Mouse (Mus musculus) heart, embryonic 13.5 days (tissue): Measurements from ENCODE around the gene 6030468B19Rik. TPM values are rescaled to one million over a fixed set of nuclear protein-coding genes. Genes with fewer than 3 reads are reported as not detected.
"Not testable (repeated sequence)": the region's sequence is repeated elsewhere in the genome, so short reads cannot be mapped to it uniquely, and the experiment has no call there.

Experiments used
- ATAC-seq: fragments of 200-750 bp; cut with Nextera tagmentation; 2 replicates; pipeline ENCODE4 v1.8.0; 2017; ENCODE audit warnings: moderate TSS enrichment; ENCODE audit not compliant: insufficient number of reproducible peaks, low FRiP score, low TSS enrichment; ENCODE audit errors: extremely low read depth
- H3K27ac ChIP-seq: fragments of 300-500 bp; sonication (generic); replicated peaks from 2 replicates; pipeline ENCODE4 v1.5.1; 2015; ENCODE audit warnings: moderate library complexity, mild to moderate bottlenecking, inconsistent platforms
- H3K27me3 ChIP-seq: fragments of 300-500 bp; sonication (generic); replicated peaks from 2 replicates; pipeline ENCODE4 v1.6.1; 2015; ENCODE audit warnings: mild to moderate bottlenecking, inconsistent platforms
- H3K36me3 ChIP-seq: fragments of 300-500 bp; sonication (generic); 2 replicates; pipeline ENCODE4 v1.6.1; 2015; ENCODE audit warnings: mild to moderate bottlenecking, inconsistent platforms
- H3K4me1 ChIP-seq: fragments of 300-500 bp; sonication (generic); 2 replicates; pipeline ENCODE4 v1.6.1; 2015; ENCODE audit warnings: inconsistent platforms
- H3K4me2 ChIP-seq: fragments of 300-500 bp; sonication (generic); 2 replicates; pipeline ENCODE4 v1.6.1; 2015; ENCODE audit warnings: inconsistent platforms, mild to moderate bottlenecking, moderate library complexity
- H3K4me3 ChIP-seq: fragments of 300-500 bp; sonication (generic); 2 replicates; pipeline ENCODE4 v1.5.1; 2015; ENCODE audit warnings: moderate library complexity, mild to moderate bottlenecking, inconsistent platforms
- H3K9ac ChIP-seq: fragments of 300-500 bp; sonication (generic); 2 replicates; pipeline ENCODE4 v1.6.1; 2015; ENCODE audit warnings: inconsistent platforms, mild to moderate bottlenecking, moderate library complexity
- H3K9me3 ChIP-seq: fragments of 300-500 bp; sonication (generic); 2 replicates; pipeline ENCODE4 v1.6.1; 2016; ENCODE audit warnings: inconsistent platforms
- WGBS: fragments of 180-500 bp; shearing (Covaris S2); methylation state at CpG from one replicate; pipeline ENCODE4 v1.1.7; 2015; ENCODE audit warnings: mixed read lengths; 5-methylcytosine and 5-hydroxymethylcytosine counted together
- polyA plus RNA-seq: library from polyadenylated mRNA; unstranded; fragments of >200 nt; fragmentation: Nextera tagmentation; extraction: Ambion mirVana; gene quantifications from 2 replicates; pipeline ENCODE4 v1.2.1, GENCODE M21; 2015

Gene 6030468B19Rik
- polyA plus RNA-seq, 1 experiment from 2014 or later = 1.3 TPM

- peak overlapping the region; percentile 62 for H3K4me3 ChIP-seq
- no peaks in the 10 kb centered on the region for H3K9me3 ChIP-seq
- H3K4me2 ChIP-seq = peak overlapping the region; percentile 100
- ATAC-seq = peak; percentile 33
- peaks cover 14% of the 10 kb centered on the region; the same call in 1 of the 2 replicates for H3K27me3 ChIP-seq
- H3K27ac ChIP-seq = peak overlapping the region; percentile 97
- peak overlapping the region; percentile 89 for H3K9ac ChIP-seq
- WGBS = 2% methylated on average over 38 of the region's 38 CpGs
- peaks cover 66% of the 10 kb centered on the region for H3K4me1 ChIP-seq
- peaks cover 35% of the 10 kb centered on the region for H3K36me3 ChIP-seq
These were observed 17.8 kb upstream of the 6030468B19Rik start for GRCm38 (mm10) chr11:117779434-117780198.

- H3K27ac ChIP-seq = peak overlapping the region; percentile 97
- no peaks in the 10 kb centered on the region for H3K9me3 ChIP-seq
- peaks cover 14% of the 10 kb centered on the region; the same call in 1 of the 2 replicates for H3K27me3 ChIP-seq
- peak overlapping the region; percentile 100 for H3K4me2 ChIP-seq
- WGBS = 2% methylated on average over 17 of the region's 17 CpGs
- no peak; the same call in 1 of the 2 replicates for ATAC-seq
- H3K4me1 ChIP-seq = peaks cover 66% of the 10 kb centered on the region
- peaks cover 30% of the 10 kb centered on the region for H3K36me3 ChIP-seq
- peak overlapping the region; percentile 62 for H3K4me3 ChIP-seq
- peak overlapping the region; percentile 89 for H3K9ac ChIP-seq
These were observed 17.3 kb upstream of the 6030468B19Rik start for GRCm38 (mm10) chr11:117780199-117780515.

GRCm38 (mm10) chr11:117780582-117781111, 16.8 kb upstream of the 6030468B19Rik start:
- Histone ChIP-seq H3K4me1 (peaks cover 66% of the 10 kb centered on the region), H3K36me3 (peaks cover 25% of the 10 kb centered on the region), H3K4me3 (peak overlapping the region; percentile 62), H3K9me3 (no peaks in the 10 kb centered on the region), H3K27me3 (peaks cover 17% of the 10 kb centered on the region; the same call in 1 of the 2 replicates), H3K4me2 (peak overlapping the region; percentile 100), H3K27ac (peak overlapping the region; percentile 97), H3K9ac (peak overlapping the region; percentile 89)
- WGBS = under 1% methylated on average over 19 of the region's 19 CpGs
- peak; percentile 64 for ATAC-seq

GRCm38 (mm10) chr11:117781199-117781821, 16.1 kb upstream of the 6030468B19Rik start:
- peak overlapping the region; percentile 100 for H3K4me2 ChIP-seq
- H3K4me3 ChIP-seq = peak overlapping the region; percentile 62
- H3K9me3 ChIP-seq = no peaks in the 10 kb centered on the region
- H3K27me3 ChIP-seq = peaks cover 17% of the 10 kb centered on the region; the same call in 1 of the 2 replicates
- H3K9ac ChIP-seq = peak overlapping the region; percentile 89
- peak overlapping the region; percentile 97 for H3K27ac ChIP-seq
- peaks cover 18% of the 10 kb centered on the region for H3K36me3 ChIP-seq
- ATAC-seq = peak; percentile 11; the same call in 1 of the 2 replicates
- peaks cover 66% of the 10 kb centered on the region for H3K4me1 ChIP-seq
- 16% methylated on average over 18 of the region's 18 CpGs for WGBS

- peak within 1 kb of the TSS; percentile 97 for H3K27ac ChIP-seq
- peak; percentile 3; the same call in 1 of the 2 replicates for ATAC-seq
- 25% methylated on average over 24 of the region's 24 CpGs for whole genome bisulfite sequencing
- peaks cover 66% of the 10 kb centered on the region for H3K4me1 ChIP-seq
- no peaks in the 10 kb centered on the region for H3K9me3 ChIP-seq
- peak within 1 kb of the TSS; percentile 100 for H3K4me2 ChIP-seq
- peaks cover 17% of the 10 kb centered on the region; the same call in 1 of the 2 replicates for H3K27me3 ChIP-seq
- peaks cover 11% of the 10 kb centered on the region for H3K36me3 ChIP-seq
- H3K9ac ChIP-seq = peak within 1 kb of the TSS; percentile 89
- peak within 1 kb of the TSS; percentile 62 for H3K4me3 ChIP-seq
These were observed 15.3 kb upstream of the 6030468B19Rik start, which contains the start of the genes Tmc8 and Tmc6 for GRCm38 (mm10) chr11:117781993-117782704. Tmc8 (plus strand) TSS chr11:117782076. Tmc6 (minus strand) TSS chr11:117782198.

- peak overlapping the region; percentile 97 for H3K27ac ChIP-seq
- H3K4me3 ChIP-seq = peak overlapping the region; percentile 62
- no peak for ATAC-seq
- no peaks in the 10 kb centered on the region for H3K9me3 ChIP-seq
- peak overlapping the region; percentile 100 for H3K4me2 ChIP-seq
- H3K36me3 ChIP-seq = peaks cover 5% of the 10 kb centered on the region
- peaks cover 17% of the 10 kb centered on the region; the same call in 1 of the 2 replicates for H3K27me3 ChIP-seq
- 44% methylated on average over 9 of the region's 9 CpGs for WGBS
- peak overlapping the region; percentile 89 for H3K9ac ChIP-seq
- H3K4me1 ChIP-seq = peaks cover 62% of the 10 kb centered on the region
These were observed 14.8 kb upstream of the 6030468B19Rik start for GRCm38 (mm10) chr11:117782705-117783034.

- H3K9me3 ChIP-seq = no peaks in the 10 kb centered on the region
- no peak for ATAC-seq
- peaks cover 1% of the 10 kb centered on the region for H3K36me3 ChIP-seq
- peaks cover 17% of the 10 kb centered on the region; the same call in 1 of the 2 replicates for H3K27me3 ChIP-seq
- H3K4me2 ChIP-seq = peak overlapping the region; percentile 100
- peak overlapping the region; percentile 97 for H3K27ac ChIP-seq
- WGBS = 3% methylated on average over 31 of the region's 31 CpGs
- peaks cover 58% of the 10 kb centered on the region for H3K4me1 ChIP-seq
- H3K9ac ChIP-seq = peak overlapping the region; percentile 89
- peak overlapping the region; percentile 62 for H3K4me3 ChIP-seq
These were observed 14.4 kb upstream of the 6030468B19Rik start for GRCm38 (mm10) chr11:117783089-117783488.

GRCm38 (mm10) chr11:117783683-117784309, 13.7 kb upstream of the 6030468B19Rik start:
- ATAC-seq = no peak
- Histone ChIP-seq H3K9me3 (no peaks in the 10 kb centered on the region), H3K27ac (peak overlapping the region; percentile 97; the same call in 1 of the 2 replicates), H3K9ac (peak overlapping the region; percentile 89), H3K4me3 (peak overlapping the region; percentile 62), H3K4me1 (peaks cover 51% of the 10 kb centered on the region), H3K36me3 (no peaks in the 10 kb centered on the region), H3K4me2 (peak overlapping the region; percentile 100), H3K27me3 (peaks cover 17% of the 10 kb centered on the region; the same call in 1 of the 2 replicates)
- 40% methylated on average over 10 of the region's 10 CpGs for WGBS

- H3K9me3 ChIP-seq = no peaks in the 10 kb centered on the region
- peaks cover 21% of the 10 kb centered on the region for H3K27me3 ChIP-seq
- ATAC-seq = no peak
- no peak overlapping the region for H3K4me2 ChIP-seq
- no peak overlapping the region for H3K9ac ChIP-seq
- WGBS = 14% methylated on average over 10 of the region's 10 CpGs
- no peak overlapping the region for H3K4me3 ChIP-seq
- H3K27ac ChIP-seq = no peak overlapping the region
- H3K4me1 ChIP-seq = peaks cover 36% of the 10 kb centered on the region
- no peaks in the 10 kb centered on the region for H3K36me3 ChIP-seq
These were observed 11.2 kb upstream of the 6030468B19Rik start for GRCm38 (mm10) chr11:117786294-117786693.

GRCm38 (mm10) chr11:117788481-117788880, 9.0 kb upstream of the 6030468B19Rik start:
- H3K27ac ChIP-seq, H3K9ac ChIP-seq, H3K9me3 ChIP-seq, H3K4me2 ChIP-seq, H3K4me3 ChIP-seq, ATAC-seq, H3K36me3 ChIP-seq: not testable (repeated sequence)
- peaks cover 28% of the 10 kb centered on the region for H3K4me1 ChIP-seq
- H3K27me3 ChIP-seq = peaks cover 25% of the 10 kb centered on the region
- 81% methylated on average over 7 of the region's 7 CpGs for WGBS
